Mouse (Mus musculus) embryonic facial prominence, embryonic 11.5 days (tissue): ENCODE data around the gene Psors1c2. TPM values are rescaled to one million over a fixed set of nuclear protein-coding genes. Genes with fewer than 3 reads are reported as not detected.

Experiments used
- ATAC-seq: fragments of 200-750 bp; cut with Nextera tagmentation; replicated peaks from 2 replicates; pipeline ENCODE4 v1.8.0; 2017; ENCODE audit warnings: low read depth; ENCODE audit not compliant: insufficient number of reproducible peaks, low FRiP score, low TSS enrichment
- DNase-seq: peaks from one replicate; pipeline ENCODE4 v3.0.0-alpha.2; 2015; ENCODE audit warnings: low spot score
- H3K27ac ChIP-seq: fragments of 300-500 bp; sonication (generic); replicated peaks from 2 replicates; pipeline ENCODE4 v1.5.1; 2014; ENCODE audit warnings: mild to moderate bottlenecking, low read depth, low read length, control low read depth
- H3K27me3 ChIP-seq: fragments of 300-500 bp; sonication (generic); 2 replicates; pipeline ENCODE4 v1.6.1; 2014; ENCODE audit warnings: mild to moderate bottlenecking, low read length, moderate library complexity, mixed read lengths; ENCODE audit not compliant: control insufficient read depth, insufficient read depth
- H3K36me3 ChIP-seq: fragments of 300-500 bp; sonication (generic); replicated peaks from 2 replicates; pipeline ENCODE4 v1.6.1; 2014; ENCODE audit warnings: low read depth, mild to moderate bottlenecking, low read length, moderate library complexity, mixed read lengths; ENCODE audit not compliant: control insufficient read depth, insufficient read depth
- H3K4me1 ChIP-seq: fragments of 300-500 bp; sonication (generic); 2 replicates; pipeline ENCODE4 v1.6.1; 2014; ENCODE audit warnings: low read length, mixed read lengths; ENCODE audit not compliant: control insufficient read depth, insufficient read depth
- H3K4me2 ChIP-seq: fragments of 300-500 bp; sonication (generic); 2 replicates; pipeline ENCODE4 v1.6.1; 2014; ENCODE audit warnings: low read depth, mild to moderate bottlenecking, control low read depth, low read length, moderate library complexity
- H3K4me3 ChIP-seq: fragments of 300-500 bp; sonication (generic); 2 replicates; pipeline ENCODE4 v1.5.1; 2014; ENCODE audit warnings: low read depth, low read length, control low read depth
- H3K9ac ChIP-seq: fragments of 300-500 bp; sonication (generic); replicated peaks from 2 replicates; pipeline ENCODE4 v1.6.1; 2014; ENCODE audit warnings: mild to moderate bottlenecking, control low read depth, low read length
- H3K9me3 ChIP-seq: fragments of 300-500 bp; sonication (generic); replicated peaks from 2 replicates; pipeline ENCODE4 v1.6.1; 2016; ENCODE audit warnings: mild to moderate bottlenecking, low read length, inconsistent platforms, mixed read lengths; ENCODE audit not compliant: control insufficient read depth
- WGBS: fragments of 180-500 bp; shearing (Covaris S2); extraction: QIAGEN DNeasy Blood & Tissue Kit; methylation state at CpG from one replicate; pipeline ENCODE4 v1.1.7; 2014; 5-methylcytosine and 5-hydroxymethylcytosine counted together
- polyA plus RNA-seq: library from polyadenylated mRNA; unstranded; fragments of >200 nt; fragmentation: Nextera tagmentation; extraction: Ambion mirVana; gene quantifications from 2 replicates; pipeline ENCODE4 v1.2.1, GENCODE M21; 2014

Psors1c2 gene
- polyA plus RNA-seq, 1 experiment from 2014 or later: 0.60 TPM

DNA sequence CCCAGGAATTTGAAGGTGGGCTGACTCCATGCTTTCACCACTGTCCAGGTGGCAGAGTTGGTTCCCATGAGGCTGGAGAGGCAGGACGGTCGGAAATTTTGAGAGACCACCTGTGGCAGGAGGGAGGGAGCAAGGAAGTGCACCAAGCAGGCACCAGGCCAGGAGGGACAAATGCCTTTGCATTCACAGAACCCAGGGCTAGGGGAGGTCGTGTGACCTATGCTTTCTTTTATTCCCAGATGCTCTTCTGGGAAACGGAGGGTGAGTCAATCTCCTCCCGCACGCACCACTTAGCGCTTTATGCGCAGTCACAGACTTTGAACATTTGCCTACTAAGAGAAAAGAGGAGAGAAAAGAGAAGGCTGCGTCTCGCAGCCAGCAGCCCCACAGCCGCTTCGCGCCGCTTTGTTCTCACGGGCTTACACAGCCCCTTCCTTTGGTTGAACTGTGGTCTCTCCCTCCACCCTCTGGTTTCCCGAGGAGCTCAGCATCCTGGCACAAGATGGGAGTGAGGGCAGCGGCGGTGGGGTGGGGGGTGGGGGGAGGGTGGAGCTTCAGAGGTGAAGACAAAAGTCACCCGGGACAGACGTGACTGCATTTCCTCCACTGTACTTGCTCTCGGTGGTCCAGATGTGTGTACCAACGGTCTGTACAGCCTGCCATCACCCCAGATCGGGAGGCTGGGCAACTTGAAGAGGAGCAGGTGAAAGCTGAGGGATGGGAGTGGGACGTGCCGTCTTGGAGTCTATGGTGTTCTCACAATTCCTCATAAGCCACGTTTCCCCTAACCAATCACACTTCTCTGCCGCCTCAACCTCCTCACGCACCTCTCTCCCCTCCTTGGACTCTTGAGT, 36.3 kb downstream of the Psors1c2 start:
- Histone ChIP-seq H3K9me3 (no peaks in the 10 kb centered on the region), H3K36me3 (no peaks in the 10 kb centered on the region), H3K27ac (no peak overlapping the region), H3K27me3 (peaks cover 18% of the 10 kb centered on the region), H3K9ac (peak overlapping the region; percentile 32), H3K4me2 (peak overlapping the region; percentile 49), H3K4me3 (peak overlapping the region; percentile 21), H3K4me1 (no peaks in the 10 kb centered on the region)
- ATAC-seq (0 out of 2 replicates have a peak, but pooled peaks have one; percentile 37), DNase-seq (peak; percentile 43)
- WGBS: 2% methylated on average over 28 of the region's 28 CpGs

DNA sequence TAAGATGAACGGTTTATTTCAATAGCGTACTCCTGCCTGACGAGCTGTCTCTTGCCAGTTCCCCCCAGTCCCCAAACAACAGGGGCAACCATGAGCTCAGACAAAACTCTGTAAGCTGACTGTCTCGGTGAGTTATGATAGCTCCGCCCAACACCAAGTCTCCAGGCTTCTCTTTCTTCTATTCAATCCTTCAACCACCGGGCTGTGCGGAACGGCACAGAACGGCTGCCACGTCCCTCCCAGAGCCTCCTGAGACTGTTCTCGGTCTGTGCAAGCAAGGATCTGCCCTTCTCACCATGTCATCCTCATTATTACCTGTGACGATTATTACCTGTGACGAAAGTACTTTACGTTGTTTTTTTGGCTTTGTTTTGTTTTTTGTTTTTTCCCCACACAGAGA, 37.8 kb downstream of the Psors1c2 start:
- Histone ChIP-seq H3K36me3 (no peaks in the 10 kb centered on the region), H3K27ac (no peak overlapping the region), H3K4me1 (no peaks in the 10 kb centered on the region), H3K4me3 (no peak overlapping the region), H3K9ac (no peak overlapping the region), H3K4me2 (no peak overlapping the region), H3K9me3 (no peaks in the 10 kb centered on the region), H3K27me3 (peaks cover 18% of the 10 kb centered on the region)
- WGBS: 79% methylated on average over 14 of the region's 14 CpGs
- DNase-seq: no peak
- ATAC-seq: no peak

DNA sequence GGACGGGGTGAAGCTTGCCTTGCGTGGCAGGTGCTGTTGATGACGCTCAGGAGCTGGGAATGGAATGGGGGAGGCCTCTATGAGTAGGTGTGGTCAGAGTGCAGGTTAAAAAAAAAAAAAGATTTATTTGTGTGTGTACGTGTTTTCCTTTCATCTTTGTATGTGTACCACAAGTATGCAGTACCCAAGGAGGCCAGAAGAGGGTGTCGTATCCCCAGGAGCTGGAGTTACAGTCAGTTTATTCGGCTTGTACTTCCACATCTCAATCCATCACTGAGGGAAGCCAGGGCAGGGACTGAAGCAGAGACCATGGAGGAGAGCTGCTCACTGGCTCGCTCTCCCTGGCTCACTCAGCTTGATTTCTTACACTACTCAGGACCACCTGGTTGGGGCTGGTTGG, 38.5 kb downstream of the Psors1c2 start:
- ATAC-seq (no peak), DNase-seq (no peak)
- Histone ChIP-seq H3K27ac (no peak overlapping the region), H3K36me3 (no peaks in the 10 kb centered on the region), H3K4me3 (no peak overlapping the region), H3K27me3 (peaks cover 18% of the 10 kb centered on the region), H3K4me2 (no peak overlapping the region), H3K4me1 (no peaks in the 10 kb centered on the region), H3K9me3 (no peaks in the 10 kb centered on the region), H3K9ac (no peak overlapping the region)
- 94% methylated on average over 7 of the region's 7 CpGs for WGBS

DNA sequence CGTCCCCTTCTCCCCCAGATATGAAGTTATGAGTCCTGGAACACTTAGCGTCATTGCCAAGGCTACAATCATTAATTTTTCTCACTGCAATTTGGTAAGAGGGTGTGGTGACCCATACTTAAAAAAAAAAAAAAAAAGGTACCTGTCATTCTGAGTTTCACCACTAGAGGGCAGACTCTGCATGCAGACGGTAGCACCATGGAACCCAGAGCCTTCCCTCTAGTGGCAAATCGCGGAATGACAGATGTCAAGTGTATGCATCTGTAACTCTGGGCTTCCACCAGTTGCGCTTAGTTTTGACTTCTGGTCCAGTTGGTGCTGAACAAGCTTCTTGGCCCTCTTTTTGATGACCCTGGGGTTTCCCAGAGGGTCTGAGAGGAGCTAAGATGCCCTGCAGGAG, 45.2 kb downstream of the Psors1c2 start:
- ATAC-seq: no peak
- Histone ChIP-seq H3K27me3 (no peaks in the 10 kb centered on the region), H3K27ac (no peak overlapping the region), H3K9ac (no peak overlapping the region), H3K36me3 (no peaks in the 10 kb centered on the region), H3K4me2 (no peak overlapping the region), H3K9me3 (no peaks in the 10 kb centered on the region), H3K4me1 (no peaks in the 10 kb centered on the region), H3K4me3 (no peak overlapping the region)
- WGBS: 20% methylated on average over 6 of the region's 6 CpGs
- DNase-seq: peak; percentile 93

- no peak overlapping the region for H3K4me2 ChIP-seq
- H3K4me3 ChIP-seq: no peak overlapping the region
- 100% methylated on average over 1 of the region's 1 CpGs for WGBS
- DNase-seq (peak; percentile 26), ATAC-seq (no peak)
- no peaks in the 10 kb centered on the region for H3K4me1 ChIP-seq
- H3K9ac ChIP-seq: no peak overlapping the region
- H3K9me3 ChIP-seq: no peaks in the 10 kb centered on the region
- no peaks in the 10 kb centered on the region for H3K36me3 ChIP-seq
- no peaks in the 10 kb centered on the region for H3K27me3 ChIP-seq
- no peak overlapping the region for H3K27ac ChIP-seq
These were observed 49.9 kb downstream of the Psors1c2 start for GRCm38 (mm10) chr17:35582900-35583299.

Other genes starting within 250 kb of the Psors1c2 start
- gene H2-Q1, start 212.8 kb upstream of the Psors1c2 start, polyA plus RNA-seq: 0.08 TPM in 1 of 2 replicates, not detected in the other
- gene H2-Q2, start 191.0 kb upstream of the Psors1c2 start, polyA plus RNA-seq: 0.69 and 0.86 TPM in 2 replicates
- gene H2-Q4, start 153.6 kb upstream of the Psors1c2 start, polyA plus RNA-seq: 1.0 and 1.1 TPM in 2 replicates
- 0.74 and 1.0 TPM in 2 replicates for gene H2-Q6, start 108.4 kb upstream of the Psors1c2 start, polyA plus RNA-seq
- 8.4 and 8.8 TPM in 2 replicates for gene H2-Q7, start 94.0 kb upstream of the Psors1c2 start, polyA plus RNA-seq
- gene H2-Q10, start 63.1 kb upstream of the Psors1c2 start, polyA plus RNA-seq: 0.18 TPM in 2 replicates
- gene Pou5f1, start 27.2 kb upstream of the Psors1c2 start, polyA plus RNA-seq: 0.15 TPM in 1 of 2 replicates, not detected in the other
- 59.0 and 62.2 TPM in 2 replicates for gene Tcf19, start 16.4 kb upstream of the Psors1c2 start, polyA plus RNA-seq
- gene Cchcr1, start 16.1 kb upstream of the Psors1c2 start, polyA plus RNA-seq: 11.4 and 11.8 TPM in 2 replicates
- not detected in 2 replicates for gene Cdsn, start 18.9 kb downstream of the Psors1c2 start, polyA plus RNA-seq
- not detected in 2 replicates for gene 2300002M23Rik, start 34.2 kb downstream of the Psors1c2 start, polyA plus RNA-seq
- not detected in 2 replicates for gene Sfta2, start 68.3 kb downstream of the Psors1c2 start, polyA plus RNA-seq
- not detected in 2 replicates for gene Gm9573, start 93.4 kb downstream of the Psors1c2 start, polyA plus RNA-seq
- 0.13 and 0.28 TPM in 2 replicates for gene Mucl3, start 110.5 kb downstream of the Psors1c2 start, polyA plus RNA-seq
- gene Vars2, start 134.4 kb downstream of the Psors1c2 start, polyA plus RNA-seq: 9.1 and 10.4 TPM in 2 replicates
- 43.3 and 53.4 TPM in 2 replicates for gene Gtf2h4, start 140.5 kb downstream of the Psors1c2 start, polyA plus RNA-seq
- gene Ddr1, start 171.4 kb downstream of the Psors1c2 start, polyA plus RNA-seq: 20.4 and 24.6 TPM in 2 replicates